Mouse (Mus musculus) frontal cortex, adult (tissue): ENCODE measurements around the gene Ccpg1.

ENCODE experiments used
- ATAC-seq: cut with Nextera tagmentation; 2 replicates; pipeline ENCODE4 v1.9.2; 2017; ENCODE audit warnings: mild to moderate bottlenecking, moderate library complexity, mixed read lengths; ENCODE audit not compliant: low TSS enrichment

Gene Ccpg1

GRCm38 (mm10) chr9:72985250-72986220 is at the start of gene Ccpg1, which contains the start of gene Ccpg1os:
Gene Ccpg1 (plus strand): TSS chr9:72985429.
Gene Ccpg1os (minus strand): TSS chr9:72985382.
- peak; percentile 99 for ATAC-seq

GRCm38 (mm10) chr9:72936301-72936700 is 48.9 kb upstream of the Ccpg1 start:
- ATAC-seq, result no peak

- ATAC-seq, result no peak
Measured at GRCm38 (mm10) chr9:72943424-72943823, 41.8 kb upstream of the Ccpg1 start.

GRCm38 (mm10) chr9:72944286-72944685 is 40.9 kb upstream of the Ccpg1 start:
- no peak for ATAC-seq

- ATAC-seq, result no peak
Measured at GRCm38 (mm10) chr9:72947010-72947409, 38.2 kb upstream of the Ccpg1 start.

- no peak for ATAC-seq
Measured at GRCm38 (mm10) chr9:72949572-72949971, 35.7 kb upstream of the Ccpg1 start.

- no peak for ATAC-seq
Measured at GRCm38 (mm10) chr9:72954746-72955145, 30.5 kb upstream of the Ccpg1 start.

GRCm38 (mm10) chr9:72955546-72955945 is 29.7 kb upstream of the Ccpg1 start:
- peak; percentile 51 for ATAC-seq

GRCm38 (mm10) chr9:72958521-72959450 is 26.4 kb upstream of the Ccpg1 start, which contains the start of the genes Dyx1c1 and Gm44503:
Gene Dyx1c1 (plus strand): TSS chr9:72958785.
Gene Gm44503 (plus strand): TSS chr9:72958852.
- peak; percentile 93 for ATAC-seq

- no peak for ATAC-seq
Measured at GRCm38 (mm10) chr9:72961346-72961745, 23.9 kb upstream of the Ccpg1 start.

- no peak for ATAC-seq
Measured at GRCm38 (mm10) chr9:72961959-72962358, 23.3 kb upstream of the Ccpg1 start.

GRCm38 (mm10) chr9:72968349-72969061 is 16.7 kb upstream of the Ccpg1 start:
- ATAC-seq, result peak; percentile 95

- no peak for ATAC-seq
Measured at GRCm38 (mm10) chr9:72969874-72970273, 15.4 kb upstream of the Ccpg1 start.

- ATAC-seq, result no peak
Measured at GRCm38 (mm10) chr9:72972435-72972834, 12.8 kb upstream of the Ccpg1 start.

GRCm38 (mm10) chr9:72972984-72973383 is 12.2 kb upstream of the Ccpg1 start:
- no peak for ATAC-seq

- ATAC-seq, result no peak
Measured at GRCm38 (mm10) chr9:72974734-72975133, 10.5 kb upstream of the Ccpg1 start.

- no peak for ATAC-seq
Measured at GRCm38 (mm10) chr9:72975242-72975641, 10.0 kb upstream of the Ccpg1 start.

- ATAC-seq, result no peak
Measured at GRCm38 (mm10) chr9:72983066-72983465, 2.2 kb upstream of the Ccpg1 start.

- ATAC-seq, result no peak
Measured at GRCm38 (mm10) chr9:72987703-72988102, 2.5 kb downstream of the Ccpg1 start.

- no peak for ATAC-seq
Measured at GRCm38 (mm10) chr9:72988706-72989105, 3.5 kb downstream of the Ccpg1 start.

GRCm38 (mm10) chr9:72991420-72991819 is 6.2 kb downstream of the Ccpg1 start:
- ATAC-seq, result no peak
